Mouse (Mus musculus) MN1 (cell line): ENCODE data around the gene Spata32.
A peak's percentile ranks its signal among the peaks of the same experiment; 100 is the strongest.
"Not testable (repeated sequence)": the region's sequence is repeated elsewhere in the genome, so short reads cannot be mapped to it uniquely, and the experiment has no call there.

Source experiments
- DNase-seq: peaks from one replicate; pipeline ENCODE4 v3.0.0-alpha.2; 2016; ENCODE audit warnings: low spot score

Gene Spata32

GRCm38 (mm10) chr11:103246081-103246730 is 28.0 kb upstream of the Spata32 start:
- peak; percentile 88 for DNase-seq

- peak; percentile 31 for DNase-seq
Measured at GRCm38 (mm10) chr11:103244856-103245255, 26.6 kb upstream of the Spata32 start.

- no peak for DNase-seq
Measured at GRCm38 (mm10) chr11:103240740-103241139, 22.5 kb upstream of the Spata32 start.

GRCm38 (mm10) chr11:103237757-103238156 is 19.5 kb upstream of the Spata32 start:
- no peak for DNase-seq

GRCm38 (mm10) chr11:103236903-103237302 is 18.7 kb upstream of the Spata32 start:
- DNase-seq: no peak

- DNase-seq: no peak
Measured at GRCm38 (mm10) chr11:103236431-103236830, 18.2 kb upstream of the Spata32 start.

GRCm38 (mm10) chr11:103235702-103236101 is 17.5 kb upstream of the Spata32 start:
- peak; percentile 77 for DNase-seq

GRCm38 (mm10) chr11:103234447-103234846 is 16.2 kb upstream of the Spata32 start:
- no peak for DNase-seq

GRCm38 (mm10) chr11:103232966-103233365 is 14.7 kb upstream of the Spata32 start:
- peak; percentile 59 for DNase-seq

GRCm38 (mm10) chr11:103231367-103231766 is 13.1 kb upstream of the Spata32 start:
- no peak for DNase-seq

GRCm38 (mm10) chr11:103230626-103231025 is 12.4 kb upstream of the Spata32 start:
- no peak for DNase-seq

- no peak for DNase-seq
Measured at GRCm38 (mm10) chr11:103229608-103230007, 11.4 kb upstream of the Spata32 start.

- no peak for DNase-seq
Measured at GRCm38 (mm10) chr11:103223951-103224456, 5.8 kb upstream of the Spata32 start.

- DNase-seq: no peak
Measured at GRCm38 (mm10) chr11:103223444-103223843, 5.2 kb upstream of the Spata32 start.

GRCm38 (mm10) chr11:103222718-103223117 is 4.5 kb upstream of the Spata32 start:
- not testable (repeated sequence) for DNase-seq

GRCm38 (mm10) chr11:103221437-103221836 is 3.2 kb upstream of the Spata32 start:
- DNase-seq: no peak

- DNase-seq: peak; percentile 20
Measured at GRCm38 (mm10) chr11:103219995-103220394, 1.8 kb upstream of the Spata32 start.

- DNase-seq: no peak
Measured at GRCm38 (mm10) chr11:103219259-103219658, 1.0 kb upstream of the Spata32 start.

GRCm38 (mm10) chr11:103218517-103218901 is 277 bp upstream of the Spata32 start:
- no peak for DNase-seq

GRCm38 (mm10) chr11:103215355-103215754 is 2.9 kb downstream of the Spata32 start:
- peak; percentile 13 for DNase-seq

- no peak for DNase-seq
Measured at GRCm38 (mm10) chr11:103213712-103214111, 4.5 kb downstream of the Spata32 start.

GRCm38 (mm10) chr11:103210291-103210690 is 7.9 kb downstream of the Spata32 start:
- no peak for DNase-seq

GRCm38 (mm10) chr11:103208458-103208857 is 9.8 kb downstream of the Spata32 start, which contains the start of gene 1700023F06Rik:
Gene 1700023F06Rik, minus strand, starts transcription at chr11:103208558.
- DNase-seq: no peak

- no peak for DNase-seq
Measured at GRCm38 (mm10) chr11:103206203-103206602, 12.0 kb downstream of the Spata32 start.
